Mouse (Mus musculus): ENCODE measurements around the gene Tfap2b. TPM values are rescaled to one million over a fixed set of nuclear protein-coding genes. Genes with fewer than 3 reads are reported as not detected.

Gene Tfap2b
- polyA plus RNA-seq, 1 experiment from 2014 or later = 55.7 TPM

- peaks cover 93% of the 10 kb centered on the region for H3K27me3 ChIP-seq
- H3K27ac ChIP-seq = 0 out of 2 replicates have a peak overlapping the region, but pooled peaks have one; percentile 27
- H3K4me1 ChIP-seq = peaks cover 13% of the 10 kb centered on the region
- H3K9me3 ChIP-seq (replicated peaks) = no peaks in the 10 kb centered on the region
- H3K4me3 ChIP-seq (replicated peaks) = peak overlapping the region; percentile 46
- ATAC-seq (replicated peaks; ENCODE audit: low FRiP score) = no peak
- peak overlapping the region; percentile 35 for H3K4me2 ChIP-seq
- WGBS = 1% methylated on average over 4 of the region's 4 CpGs
- H3K9ac ChIP-seq = 0 out of 2 replicates have a peak overlapping the region, but pooled peaks have one; percentile 31
- no peaks in the 10 kb centered on the region for H3K36me3 ChIP-seq
Measured at GRCm38 (mm10) chr1:19213171-19213570, 4.5 kb downstream of the Tfap2b start.

- Histone ChIP-seq H3K4me2 (peak overlapping the region; percentile 43), H3K4me3 (replicated peaks) (peak overlapping the region; percentile 46), H3K4me1 (peaks cover 12% of the 10 kb centered on the region), H3K9ac (peak overlapping the region; percentile 51), H3K36me3 (no peaks in the 10 kb centered on the region), H3K9me3 (replicated peaks) (no peaks in the 10 kb centered on the region), H3K27ac (no peak overlapping the region), H3K27me3 (peaks cover 93% of the 10 kb centered on the region)
- 1% methylated on average over 36 of the region's 36 CpGs for WGBS
- ATAC-seq (replicated peaks; ENCODE audit: low FRiP score) = no peak
Measured at GRCm38 (mm10) chr1:19213851-19214395, 5.2 kb downstream of the Tfap2b start.

GRCm38 (mm10) chr1:19217391-19217790 is 8.7 kb downstream of the Tfap2b start:
- H3K27ac ChIP-seq = no peak overlapping the region
- H3K27me3 ChIP-seq = peaks cover 92% of the 10 kb centered on the region
- no peaks in the 10 kb centered on the region for H3K36me3 ChIP-seq
- no peak overlapping the region for H3K9ac ChIP-seq
- 7% methylated on average over 16 of the region's 16 CpGs for WGBS
- no peak overlapping the region for H3K4me3 ChIP-seq (replicated peaks)
- no peaks in the 10 kb centered on the region for H3K9me3 ChIP-seq (replicated peaks)
- H3K4me2 ChIP-seq = peak overlapping the region; percentile 29; the same call in 1 of the 2 replicates
- H3K4me1 ChIP-seq = no peaks in the 10 kb centered on the region
- no peak for ATAC-seq (replicated peaks; ENCODE audit: low FRiP score)

- WGBS = 5% methylated on average over 7 of the region's 7 CpGs
Measured at GRCm38 (mm10) chr1:19218221-19218620, 9.5 kb downstream of the Tfap2b start.

GRCm38 (mm10) chr1:19219381-19219780 is 10.7 kb downstream of the Tfap2b start:
- H3K4me1 ChIP-seq = no peaks in the 10 kb centered on the region
- H3K4me3 ChIP-seq (replicated peaks) = no peak overlapping the region
- no peak for ATAC-seq (replicated peaks; ENCODE audit: low FRiP score)
- no peaks in the 10 kb centered on the region for H3K9me3 ChIP-seq (replicated peaks)
- no peak overlapping the region for H3K4me2 ChIP-seq
- no peak overlapping the region for H3K27ac ChIP-seq
- H3K27me3 ChIP-seq = peaks cover 93% of the 10 kb centered on the region
- no peaks in the 10 kb centered on the region for H3K36me3 ChIP-seq
- no peak overlapping the region for H3K9ac ChIP-seq

More at GRCm38 (mm10) chr1:19218221-19218620, 9.5 kb downstream of the Tfap2b start:
- no peak overlapping the region for H3K4me2 ChIP-seq
- no peaks in the 10 kb centered on the region for H3K9me3 ChIP-seq (replicated peaks)
- no peaks in the 10 kb centered on the region for H3K36me3 ChIP-seq
- H3K4me3 ChIP-seq (replicated peaks) = no peak overlapping the region
- peaks cover 93% of the 10 kb centered on the region for H3K27me3 ChIP-seq
- H3K4me1 ChIP-seq = no peaks in the 10 kb centered on the region
- no peak for ATAC-seq (replicated peaks; ENCODE audit: low FRiP score)
- no peak overlapping the region for H3K27ac ChIP-seq
- H3K9ac ChIP-seq = no peak overlapping the region

GRCm38 (mm10) chr1:19220564-19220963 is 11.8 kb downstream of the Tfap2b start:
- peaks cover 94% of the 10 kb centered on the region for H3K27me3 ChIP-seq
- H3K9me3 ChIP-seq (replicated peaks) = no peaks in the 10 kb centered on the region
- H3K4me3 ChIP-seq (replicated peaks) = no peak overlapping the region
- H3K9ac ChIP-seq = no peak overlapping the region
- WGBS = 16% methylated on average over 1 of the region's 1 CpGs
- no peaks in the 10 kb centered on the region for H3K36me3 ChIP-seq
- no peak for ATAC-seq (replicated peaks; ENCODE audit: low FRiP score)
- no peak overlapping the region for H3K4me2 ChIP-seq
- no peaks in the 10 kb centered on the region for H3K4me1 ChIP-seq
- no peak overlapping the region for H3K27ac ChIP-seq

GRCm38 (mm10) chr1:19221601-19222000 is 12.9 kb downstream of the Tfap2b start:
- Histone ChIP-seq H3K9me3 (replicated peaks) (no peaks in the 10 kb centered on the region), H3K27me3 (peaks cover 94% of the 10 kb centered on the region), H3K4me1 (no peaks in the 10 kb centered on the region), H3K9ac (no peak overlapping the region), H3K4me3 (replicated peaks) (no peak overlapping the region), H3K4me2 (no peak overlapping the region), H3K27ac (no peak overlapping the region), H3K36me3 (no peaks in the 10 kb centered on the region)
- ATAC-seq (replicated peaks; ENCODE audit: low FRiP score) = no peak
- WGBS = 2% methylated on average over 7 of the region's 7 CpGs

GRCm38 (mm10) chr1:19226699-19227098 is 18.0 kb downstream of the Tfap2b start:
- peaks cover 5% of the 10 kb centered on the region; the same call in 1 of the 2 replicates for H3K4me1 ChIP-seq
- ATAC-seq (replicated peaks; ENCODE audit: low FRiP score) = 0 out of 2 replicates have a peak, but pooled peaks have one; percentile 20
- H3K27ac ChIP-seq = no peak overlapping the region
- no peaks in the 10 kb centered on the region for H3K9me3 ChIP-seq (replicated peaks)
- H3K4me2 ChIP-seq = no peak overlapping the region
- H3K36me3 ChIP-seq = no peaks in the 10 kb centered on the region
- no peak overlapping the region for H3K9ac ChIP-seq
- H3K4me3 ChIP-seq (replicated peaks) = no peak overlapping the region
- 10% methylated on average over 8 of the region's 8 CpGs for WGBS
- peaks cover 95% of the 10 kb centered on the region for H3K27me3 ChIP-seq

GRCm38 (mm10) chr1:19230926-19231573 is 22.3 kb downstream of the Tfap2b start:
- no peaks in the 10 kb centered on the region for H3K9me3 ChIP-seq (replicated peaks)
- H3K27ac ChIP-seq = no peak overlapping the region
- WGBS = 16% methylated on average over 16 of the region's 16 CpGs
- peaks cover 7% of the 10 kb centered on the region for H3K4me1 ChIP-seq
- ATAC-seq (replicated peaks; ENCODE audit: low FRiP score) = no peak
- H3K36me3 ChIP-seq = no peaks in the 10 kb centered on the region
- no peak overlapping the region for H3K4me2 ChIP-seq
- H3K27me3 ChIP-seq = peaks cover 92% of the 10 kb centered on the region
- H3K9ac ChIP-seq = no peak overlapping the region
- no peak overlapping the region for H3K4me3 ChIP-seq (replicated peaks)

GRCm38 (mm10) chr1:19231574-19232080 is 22.9 kb downstream of the Tfap2b start:
- H3K9me3 ChIP-seq (replicated peaks) = no peaks in the 10 kb centered on the region
- 7% methylated on average over 16 of the region's 16 CpGs for WGBS
- no peak for ATAC-seq (replicated peaks; ENCODE audit: low FRiP score)
- H3K4me2 ChIP-seq = no peak overlapping the region
- H3K4me3 ChIP-seq (replicated peaks) = no peak overlapping the region
- H3K27ac ChIP-seq = no peak overlapping the region
- no peaks in the 10 kb centered on the region for H3K36me3 ChIP-seq
- H3K9ac ChIP-seq = no peak overlapping the region
- peaks cover 92% of the 10 kb centered on the region for H3K27me3 ChIP-seq
- H3K4me1 ChIP-seq = peaks cover 10% of the 10 kb centered on the region

GRCm38 (mm10) chr1:19232743-19233142 is 24.0 kb downstream of the Tfap2b start:
- Histone ChIP-seq H3K4me1 (peaks cover 12% of the 10 kb centered on the region), H3K9ac (no peak overlapping the region), H3K27ac (no peak overlapping the region), H3K36me3 (no peaks in the 10 kb centered on the region), H3K9me3 (replicated peaks) (no peaks in the 10 kb centered on the region), H3K4me3 (replicated peaks) (no peak overlapping the region), H3K4me2 (no peak overlapping the region), H3K27me3 (peaks cover 92% of the 10 kb centered on the region)
- ATAC-seq (replicated peaks; ENCODE audit: low FRiP score) = no peak; the same call in 1 of the 2 replicates
- 13% methylated on average over 1 of the region's 1 CpGs for WGBS

GRCm38 (mm10) chr1:19233857-19234256 is 25.1 kb downstream of the Tfap2b start:
- H3K9ac ChIP-seq = no peak overlapping the region
- peaks cover 88% of the 10 kb centered on the region for H3K27me3 ChIP-seq
- no peaks in the 10 kb centered on the region for H3K36me3 ChIP-seq
- 7% methylated on average over 19 of the region's 19 CpGs for WGBS
- no peak for ATAC-seq (replicated peaks; ENCODE audit: low FRiP score)
- no peak overlapping the region for H3K4me3 ChIP-seq (replicated peaks)
- H3K4me1 ChIP-seq = peaks cover 12% of the 10 kb centered on the region
- H3K4me2 ChIP-seq = no peak overlapping the region
- no peak overlapping the region for H3K27ac ChIP-seq
- H3K9me3 ChIP-seq (replicated peaks) = no peaks in the 10 kb centered on the region
